Mouse (Mus musculus): ENCODE results near the gene Dusp10.
A peak's percentile ranks its signal among the peaks of the same experiment; 100 is the strongest.

Dusp10 gene

GRCm38 (mm10) chr1:184013106-184013505, at the start of gene Dusp10:
TSS of gene Dusp10 (plus strand) at chr1:184013302.
- no peak for DNase-seq

- DNase-seq, result no peak
Observed at GRCm38 (mm10) chr1:183965341-183965740, 47.8 kb upstream of the Dusp10 start.

DNA sequence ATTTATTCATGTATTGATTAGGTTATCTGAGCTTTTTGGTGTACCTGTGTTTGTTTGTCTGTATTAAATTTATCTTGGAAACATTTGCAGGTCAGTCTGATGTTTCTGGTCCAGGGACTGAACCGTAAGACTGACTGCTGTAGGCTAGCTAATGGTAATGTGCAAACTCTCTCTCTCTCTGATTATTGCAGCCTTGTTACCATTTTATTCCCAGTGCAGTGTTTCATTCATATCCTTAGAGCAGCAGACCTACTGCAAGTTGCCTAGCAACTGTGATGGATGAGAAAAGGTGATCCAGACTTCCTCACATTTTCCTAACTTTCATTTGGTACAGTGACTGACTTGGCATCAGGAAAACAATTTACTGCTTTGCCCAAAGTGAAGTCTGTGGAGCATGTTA, 43.8 kb upstream of the Dusp10 start:
- DNase-seq, result no peak

GRCm38 (mm10) chr1:183979814-183980243, 33.3 kb upstream of the Dusp10 start:
- no peak for DNase-seq

DNA sequence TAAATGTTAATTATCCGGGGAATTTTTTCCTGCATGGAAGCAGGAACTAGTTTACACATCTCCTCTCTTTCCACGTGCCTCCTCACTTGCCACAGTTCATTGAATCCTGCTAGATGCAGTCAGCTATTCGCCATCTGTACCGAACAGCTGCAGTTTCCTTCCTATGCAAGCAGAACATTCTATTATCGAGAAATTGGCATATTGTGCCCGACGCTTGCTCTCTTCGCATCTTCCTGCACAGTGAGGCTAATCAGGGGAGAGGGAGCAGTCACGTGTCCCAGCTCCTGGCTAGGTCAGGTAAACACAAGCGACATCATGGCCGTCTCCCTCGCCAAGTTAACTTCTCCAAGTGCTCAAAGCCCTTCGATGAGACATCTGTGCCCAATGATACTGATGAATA, 31.0 kb upstream of the Dusp10 start:
- peak; percentile 9 to 12 for DNase-seq

GRCm38 (mm10) chr1:183987711-183988245, 25.3 kb upstream of the Dusp10 start:
- no peak for DNase-seq

GRCm38 (mm10) chr1:183991921-183992320, 21.2 kb upstream of the Dusp10 start:
- DNase-seq, result no peak

DNA sequence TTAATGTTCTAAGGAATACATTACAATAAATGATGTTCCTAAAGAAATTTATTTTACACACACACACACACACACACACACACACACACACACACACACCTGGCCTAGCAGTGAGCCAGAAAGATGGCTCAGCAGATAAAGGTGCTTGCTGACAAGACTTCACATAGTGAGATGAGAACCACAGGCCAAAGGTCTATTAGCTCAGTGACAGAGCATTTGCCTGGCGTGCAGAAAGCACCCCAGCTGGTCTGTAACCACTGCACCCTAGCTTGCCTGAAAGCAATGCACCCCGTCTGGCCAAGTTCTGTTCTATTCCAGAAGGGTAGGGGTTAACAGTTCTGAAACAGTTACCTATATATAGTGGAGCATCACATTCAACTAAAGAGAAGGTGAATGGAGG, 15.9 kb upstream of the Dusp10 start:
- no peak for DNase-seq

GRCm38 (mm10) chr1:184002470-184002869, 10.6 kb upstream of the Dusp10 start:
- no peak for DNase-seq

DNA sequence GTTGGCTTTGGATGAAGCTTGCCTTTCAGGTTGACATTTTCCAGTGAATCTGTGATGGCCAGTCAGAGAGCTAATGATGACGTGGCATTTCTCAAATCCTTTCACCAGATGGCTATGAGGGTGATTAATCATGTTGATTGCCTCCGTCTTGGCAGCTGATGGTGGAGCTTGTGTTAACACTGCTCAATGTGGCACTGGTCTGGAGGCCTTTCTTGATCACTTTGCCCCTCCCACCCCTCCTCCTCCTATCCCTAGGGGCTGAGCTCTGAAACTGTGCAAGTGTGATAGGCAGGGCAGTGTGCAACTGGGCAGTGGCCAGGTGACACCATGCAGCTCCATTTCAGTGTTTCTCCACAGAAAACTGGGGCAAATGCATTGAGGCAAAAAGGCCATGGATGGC, 8.8 kb upstream of the Dusp10 start:
- no peak for DNase-seq

DNA sequence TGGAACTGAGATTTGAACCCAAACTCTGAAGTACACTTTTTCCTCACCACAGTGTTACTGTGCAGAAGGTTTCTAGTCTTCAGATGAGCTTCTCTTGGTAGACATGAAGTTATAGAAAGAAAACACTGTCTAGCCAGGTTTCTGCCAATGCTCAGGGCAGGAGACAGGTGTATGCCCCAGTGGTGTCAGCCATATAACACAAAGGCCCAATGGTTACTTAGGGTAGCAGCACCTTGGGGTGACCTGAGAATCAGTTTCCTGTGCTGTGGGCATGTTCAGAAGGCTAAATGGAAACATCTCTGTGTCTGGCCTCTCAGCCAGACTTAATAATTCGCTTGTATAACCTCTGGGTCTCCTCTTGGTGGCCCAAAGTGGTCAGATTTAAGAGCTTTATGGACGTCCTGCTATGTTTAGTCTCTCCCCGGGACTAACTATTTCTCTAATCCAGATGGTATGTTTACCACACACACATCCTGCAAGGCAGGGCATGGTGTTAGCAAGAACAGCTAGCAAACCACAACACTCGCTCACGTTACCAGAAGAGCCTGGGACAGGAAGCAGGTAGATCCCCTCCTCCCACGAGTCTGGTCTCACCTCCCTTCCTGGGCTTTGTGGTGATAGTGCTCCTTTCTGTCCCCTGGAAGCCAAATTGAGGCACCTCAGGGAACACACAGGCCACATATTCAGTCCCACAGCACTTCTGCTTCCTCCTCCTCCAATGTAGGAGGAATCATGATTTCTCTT, 7.6 kb upstream of the Dusp10 start:
- no peak for DNase-seq

DNA sequence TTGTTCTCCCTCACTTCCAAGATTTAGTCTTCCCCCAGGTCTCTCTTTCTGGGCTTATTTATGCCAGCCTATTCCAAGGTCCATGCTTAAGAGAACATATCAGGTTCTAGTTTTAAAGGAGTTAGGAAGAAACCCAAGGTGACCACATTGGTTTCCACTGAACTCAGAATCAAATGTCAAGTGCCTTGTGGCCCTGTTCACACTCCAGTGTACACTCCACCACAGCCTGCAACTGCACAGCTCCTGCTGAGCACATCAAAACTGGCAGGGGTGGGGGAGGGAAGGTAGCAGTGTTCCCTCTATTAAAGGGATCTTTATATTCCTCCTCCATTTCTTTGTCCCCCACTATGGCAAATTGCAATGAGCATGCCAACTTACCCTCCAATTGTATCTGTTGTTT, 7.0 kb upstream of the Dusp10 start:
- DNase-seq, result no peak

DNA sequence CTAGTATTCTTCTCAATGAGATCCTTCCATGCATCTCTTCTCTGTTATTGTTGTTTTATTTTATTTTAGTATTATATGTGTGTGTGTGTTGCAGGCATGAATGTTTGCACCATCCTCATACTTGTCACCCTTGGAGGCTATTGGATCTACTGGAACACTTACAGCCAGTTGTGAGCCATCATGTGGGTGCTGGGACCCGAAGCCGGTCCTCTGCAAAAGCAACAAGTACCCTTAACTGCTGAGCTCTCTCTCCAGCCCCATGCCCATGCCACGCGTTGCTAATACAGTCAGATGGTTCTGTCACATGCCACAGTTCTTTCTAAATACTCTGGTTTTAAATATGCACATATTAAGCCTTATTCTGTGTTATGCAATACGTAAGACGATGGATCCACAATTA, 1.8 kb upstream of the Dusp10 start:
- no peak for DNase-seq

DNA sequence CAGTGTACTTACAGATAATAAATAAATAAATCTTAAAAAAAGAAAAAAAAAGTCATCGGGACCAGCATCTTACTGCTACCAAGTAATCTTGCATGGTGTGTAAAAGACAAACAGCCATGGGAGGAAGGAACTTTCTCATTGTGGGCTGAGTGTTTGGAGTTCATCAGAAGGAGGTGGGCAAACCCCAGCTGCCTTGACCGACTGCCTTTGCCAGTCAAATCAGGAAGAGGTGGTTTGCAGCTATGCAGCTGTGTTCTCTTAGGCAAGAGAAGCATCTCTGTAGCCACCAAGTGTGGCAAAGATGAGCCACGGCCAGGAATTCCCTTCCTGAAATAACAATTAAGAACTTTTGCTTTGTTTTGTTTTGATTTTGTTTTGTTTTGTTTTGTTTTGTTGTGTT, 989 bp downstream of the Dusp10 start:
- DNase-seq, result no peak

DNA sequence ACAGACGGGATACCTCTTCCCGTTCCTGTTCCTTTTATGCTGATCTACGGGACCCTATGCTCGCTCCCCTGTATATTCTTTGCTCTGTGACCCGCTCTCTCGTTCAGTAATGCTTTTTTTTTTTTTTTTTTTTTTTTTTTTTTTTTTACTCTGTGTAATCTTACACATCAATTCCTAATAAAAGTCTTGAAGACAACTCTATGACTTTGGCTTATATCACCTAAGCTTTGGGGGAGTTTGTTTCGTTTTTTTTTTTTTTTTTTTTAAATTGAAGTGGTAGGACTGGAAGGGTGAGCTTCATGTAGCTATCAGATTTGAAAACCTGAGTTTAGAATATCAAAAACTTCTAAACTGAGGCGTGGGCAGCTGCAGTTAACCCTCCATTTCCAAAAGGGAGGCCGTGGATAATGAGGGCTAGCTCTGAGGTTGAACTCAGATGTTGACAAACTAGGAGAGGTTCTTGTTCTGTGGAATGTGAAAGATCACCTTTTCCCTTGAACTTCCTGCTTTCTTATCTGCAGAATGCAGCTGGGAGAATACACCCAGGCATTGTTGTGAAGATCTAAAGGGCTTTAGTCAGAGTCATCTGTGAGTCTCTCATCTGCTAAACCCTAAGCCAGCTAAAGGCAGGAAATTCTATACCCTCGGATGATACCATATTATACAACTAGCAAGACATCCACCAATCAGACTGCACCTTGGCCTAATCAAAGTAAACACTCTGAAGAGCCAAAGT, 3.1 kb downstream of the Dusp10 start:
- no peak for DNase-seq

DNA sequence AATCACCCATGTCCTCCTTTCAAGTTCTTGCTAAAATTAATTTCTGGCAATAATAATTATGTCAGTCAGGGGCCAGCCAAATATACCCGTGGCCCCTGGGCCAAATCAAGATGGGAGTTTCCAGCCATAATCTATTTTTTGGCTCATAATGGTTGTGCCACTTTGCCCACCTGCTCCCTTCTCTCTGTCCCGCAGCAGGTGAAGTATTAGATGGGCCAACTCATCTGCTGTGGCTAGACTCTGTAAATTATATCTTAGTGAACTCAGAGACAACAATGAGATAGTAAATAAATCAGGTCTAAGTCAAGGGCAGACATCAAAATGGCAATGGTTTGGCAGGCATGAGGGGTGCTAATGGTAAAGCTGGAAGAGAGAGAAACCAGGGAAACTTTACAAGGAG, 4.5 kb downstream of the Dusp10 start:
- no peak for DNase-seq

- no peak for DNase-seq
Observed at GRCm38 (mm10) chr1:184019042-184019721, 6.1 kb downstream of the Dusp10 start.

- no peak for DNase-seq
Observed at GRCm38 (mm10) chr1:184019722-184020107, 6.6 kb downstream of the Dusp10 start.

DNA sequence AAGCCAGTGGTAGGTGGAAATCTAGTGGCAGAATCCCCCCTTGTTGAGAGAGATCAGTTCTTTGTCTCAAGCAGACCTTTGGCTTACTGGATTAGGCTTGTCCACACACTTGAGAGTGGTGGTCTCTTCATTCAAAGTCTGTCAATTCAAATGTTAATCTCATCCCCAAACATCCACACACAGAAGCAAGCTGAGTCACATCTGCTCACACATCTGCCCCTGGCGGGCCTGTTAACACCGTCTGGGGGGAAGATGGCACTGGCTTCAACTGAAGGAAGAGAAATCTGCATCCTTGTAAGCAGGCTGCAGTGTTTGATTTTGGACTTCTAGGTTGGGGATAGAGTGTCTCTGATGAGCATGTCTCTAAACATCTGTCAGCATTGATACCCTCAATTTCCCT, 10.9 kb downstream of the Dusp10 start:
- no peak for DNase-seq

DNA sequence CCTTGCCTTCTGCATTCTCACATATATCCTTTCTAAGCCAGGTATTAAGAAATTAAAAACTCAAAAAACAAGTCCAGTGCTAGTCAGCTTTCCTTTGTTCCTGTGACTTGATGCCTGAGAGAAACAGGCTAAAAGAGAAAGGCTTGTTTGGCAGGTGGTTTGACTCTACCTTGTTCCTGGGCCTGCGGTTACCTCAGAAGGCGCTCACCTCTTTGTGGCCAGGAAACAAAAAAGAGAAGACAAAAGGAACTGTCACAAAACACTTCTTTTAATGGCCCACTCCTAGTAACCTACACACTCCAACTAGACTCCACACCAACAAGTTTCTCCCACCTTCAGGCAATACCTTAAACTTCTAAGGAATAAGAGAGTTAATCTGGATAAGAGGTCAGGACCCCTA, 11.5 kb downstream of the Dusp10 start:
- DNase-seq, result no peak

DNA sequence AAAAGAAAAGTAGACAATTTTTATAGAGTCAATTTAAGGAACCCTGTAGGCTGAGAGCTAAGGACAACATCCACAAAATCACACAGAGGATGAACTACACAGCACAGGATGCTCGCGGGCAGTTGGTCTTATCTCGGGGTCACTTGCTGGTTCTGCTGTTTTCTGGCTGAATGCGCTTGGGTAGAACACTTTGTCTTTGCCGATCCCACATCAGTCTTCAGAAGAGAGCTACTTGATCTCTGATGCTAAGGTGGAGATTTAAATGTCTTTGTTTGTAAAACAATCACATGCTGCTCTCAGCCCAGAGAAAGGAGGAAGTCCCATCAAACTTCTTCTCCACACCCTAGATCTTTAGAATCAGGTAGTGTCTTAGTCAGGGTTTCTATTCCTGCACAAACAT, 12.0 kb downstream of the Dusp10 start:
- DNase-seq, result no peak

DNA sequence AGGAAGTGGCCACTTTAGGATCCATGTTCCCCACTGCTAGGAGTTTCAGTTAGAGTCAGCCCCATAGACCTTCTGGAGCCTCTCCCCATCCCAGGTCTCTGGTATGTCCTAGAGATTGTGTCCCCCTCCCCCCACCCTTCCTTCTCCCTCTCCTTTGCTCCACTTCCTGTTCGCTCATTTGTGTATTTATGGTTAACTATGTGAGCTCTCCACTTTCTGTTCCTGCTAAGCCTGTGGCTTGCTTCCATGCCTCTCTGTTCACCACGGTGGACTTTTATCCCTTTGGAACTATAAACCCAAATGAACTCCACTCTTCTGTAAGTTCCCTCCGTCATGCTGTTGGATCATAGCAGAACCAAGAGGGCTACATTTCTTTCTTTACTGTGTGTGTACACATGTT, 13.9 kb downstream of the Dusp10 start:
- DNase-seq, result no peak

- no peak for DNase-seq
Observed at GRCm38 (mm10) chr1:184030070-184030802, 17.1 kb downstream of the Dusp10 start.
